Mouse (Mus musculus) brain, embryonic 14.5 days (tissue): ENCODE results near the gene Rnaset2b. TPM values are rescaled to one million over a fixed set of nuclear protein-coding genes. Genes with fewer than 3 reads are reported as not detected.
"Not testable (repeated sequence)": the region's sequence is repeated elsewhere in the genome, so short reads cannot be mapped to it uniquely, and the experiment has no call there.

Experiments used
- DNase-seq: peaks from one replicate; pipeline ENCODE4 v3.0.0-alpha.2; 2011; ENCODE audit warnings: low read depth
- POLR2A ChIP-seq: fragments of 200-500 bp; IDR thresholded peaks from 2 replicates; pipeline ENCODE4 v1.6.1; 2012; ENCODE audit warnings: mild to moderate bottlenecking, inconsistent platforms, borderline replicate concordance; ENCODE audit not compliant: poor library complexity, insufficient read depth, insufficient read length, severe bottlenecking; ENCODE audit errors: extremely low read depth
- polyA plus RNA-seq: library from polyadenylated mRNA; depleted of rRNA; stranded (reverse); fragments of >200 nt; gene quantifications from 2 replicates; pipeline ENCODE4 v1.2.3, GENCODE M21; 2012

Gene Rnaset2b
- polyA plus RNA-seq, 1 experiment: 59.0 TPM

DNA sequence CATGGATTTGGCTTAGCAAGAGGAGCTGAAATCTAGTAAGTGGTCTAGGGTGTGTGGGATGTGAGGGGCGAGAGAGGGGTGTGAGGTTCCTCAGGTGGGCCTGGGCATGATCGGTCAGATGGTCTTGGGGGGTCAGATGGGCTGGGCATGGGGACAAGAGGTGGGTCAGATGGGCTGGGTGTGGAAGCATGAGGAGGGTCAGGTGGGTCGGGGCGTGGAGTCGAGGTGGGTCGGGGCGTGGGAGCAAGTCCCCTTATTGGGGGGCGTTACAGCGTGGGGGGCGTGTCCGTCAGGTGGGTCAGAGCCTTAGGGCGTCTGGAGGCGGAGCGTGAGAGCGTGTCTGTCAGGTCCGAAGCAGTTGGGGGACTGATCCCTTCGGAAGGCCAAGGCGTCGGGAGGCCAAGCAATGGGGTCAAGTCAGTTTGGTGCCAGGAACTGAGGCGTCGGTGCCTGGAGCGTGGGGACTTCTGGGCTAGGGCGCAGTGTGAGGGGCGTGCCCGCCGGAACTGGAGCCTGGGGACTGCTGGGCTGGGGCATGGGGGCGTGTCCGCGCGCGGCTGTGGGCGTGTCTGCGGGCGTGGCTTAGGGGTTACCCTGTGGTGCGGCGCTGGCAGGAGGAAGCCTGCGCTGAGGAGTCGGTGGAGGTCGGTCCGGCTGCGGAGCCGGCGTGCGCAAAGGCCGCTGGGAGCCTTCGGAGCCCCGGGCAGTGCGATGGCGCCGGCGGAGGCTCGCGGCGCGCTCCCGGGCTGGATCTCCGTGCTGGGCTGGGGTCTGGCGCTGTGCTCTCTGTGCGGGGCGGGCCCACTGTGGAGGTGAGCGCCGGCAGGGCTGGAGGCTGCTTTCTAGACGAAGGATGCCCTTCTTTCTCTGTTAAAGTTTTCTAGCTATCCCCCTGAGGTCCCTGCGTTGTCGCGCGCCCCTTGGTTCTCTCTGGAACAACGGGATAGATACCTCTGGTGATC lies 8.1 kb downstream of the Rnaset2b start, which contains the start of gene Gm49721:
Gm49721 (plus strand) TSS at position 618 of the 962 bp plus-strand sequence.
- TF ChIP-seq POLR2A: 0 out of 2 replicates have a peak, but pooled peaks have one; percentile 19
- peak; percentile 43 for DNase-seq

DNA sequence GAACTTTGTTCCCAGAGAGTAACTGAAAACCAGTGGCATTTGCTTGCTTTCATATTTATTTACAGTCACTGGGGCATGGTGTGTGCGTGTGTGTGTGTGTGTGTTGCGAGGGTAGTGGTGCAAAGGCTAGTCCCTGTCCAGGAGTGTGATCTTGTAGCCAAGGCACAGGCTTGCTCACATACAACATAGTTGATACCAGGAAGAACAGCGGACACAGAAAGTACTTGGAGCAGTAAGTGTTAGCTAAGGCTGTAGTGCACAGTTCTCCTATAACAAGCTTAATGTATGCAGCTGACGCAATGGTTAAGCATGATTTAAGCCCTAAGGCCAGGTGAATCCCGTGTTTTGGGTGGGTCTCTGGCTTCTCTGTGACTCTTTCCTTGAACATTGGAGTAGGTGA lies 8.9 kb downstream of the Rnaset2b start:
- DNase-seq: not testable (repeated sequence)

DNA sequence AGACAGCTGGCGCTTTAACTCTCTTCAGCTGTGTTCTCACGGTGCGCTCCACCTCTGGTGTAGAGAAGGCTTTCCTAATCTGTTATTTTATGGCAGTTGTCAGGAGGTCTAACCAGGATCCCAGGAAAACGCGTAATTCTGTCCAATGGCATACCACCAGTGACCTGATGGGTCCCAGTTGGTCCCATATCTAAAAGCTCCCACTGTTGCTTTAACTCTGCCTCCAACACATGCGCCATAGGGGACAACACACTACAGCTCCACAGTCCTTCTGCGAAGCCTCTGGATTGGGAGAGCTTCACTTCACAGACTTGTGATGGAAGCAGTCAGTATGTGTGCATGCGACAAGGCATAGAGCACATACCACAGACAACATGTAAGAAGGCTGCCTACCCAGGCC lies 9.7 kb downstream of the Rnaset2b start:
- DNase-seq: not testable (repeated sequence)

DNA sequence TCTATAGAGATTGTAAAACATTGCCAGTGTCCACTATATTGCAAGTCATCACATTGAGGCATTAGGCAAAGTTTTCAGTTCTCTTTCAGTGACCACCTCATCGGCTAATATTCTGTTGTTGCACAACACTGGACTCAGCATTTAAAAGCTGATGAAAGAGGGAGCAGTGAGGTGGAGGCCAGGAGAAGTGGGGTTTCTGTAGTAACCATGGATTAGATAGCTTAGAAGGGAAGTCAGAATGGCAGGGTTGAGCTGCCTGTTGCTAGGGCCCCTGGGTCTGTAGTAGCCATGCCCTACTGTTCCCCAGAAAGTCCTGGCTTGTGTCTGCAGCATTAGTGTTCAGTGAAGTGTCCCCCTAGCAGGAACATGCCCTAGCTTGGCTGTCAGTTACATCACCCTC lies 15.7 kb downstream of the Rnaset2b start:
- not testable (repeated sequence) for DNase-seq

DNA sequence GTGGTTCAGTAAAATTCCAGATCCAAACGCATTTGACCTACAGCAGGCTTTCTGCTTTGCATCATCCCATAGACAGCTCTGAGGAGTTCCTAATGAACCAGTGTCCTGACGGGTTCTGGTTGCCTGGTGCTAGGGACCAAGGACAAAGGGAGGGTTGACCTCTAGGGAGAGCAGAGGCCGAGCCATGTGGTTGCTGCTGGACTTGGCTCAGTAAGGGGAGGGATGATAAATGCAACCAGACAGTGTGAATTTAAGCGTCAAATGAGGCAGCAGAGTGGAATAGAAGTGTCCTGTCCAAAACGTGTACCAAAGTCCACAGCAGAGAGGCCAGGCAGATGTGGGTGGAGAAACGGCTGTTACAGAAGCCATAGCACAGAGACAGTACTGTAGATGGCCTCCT lies 25.1 kb downstream of the Rnaset2b start:
- DNase-seq: not testable (repeated sequence)

DNA sequence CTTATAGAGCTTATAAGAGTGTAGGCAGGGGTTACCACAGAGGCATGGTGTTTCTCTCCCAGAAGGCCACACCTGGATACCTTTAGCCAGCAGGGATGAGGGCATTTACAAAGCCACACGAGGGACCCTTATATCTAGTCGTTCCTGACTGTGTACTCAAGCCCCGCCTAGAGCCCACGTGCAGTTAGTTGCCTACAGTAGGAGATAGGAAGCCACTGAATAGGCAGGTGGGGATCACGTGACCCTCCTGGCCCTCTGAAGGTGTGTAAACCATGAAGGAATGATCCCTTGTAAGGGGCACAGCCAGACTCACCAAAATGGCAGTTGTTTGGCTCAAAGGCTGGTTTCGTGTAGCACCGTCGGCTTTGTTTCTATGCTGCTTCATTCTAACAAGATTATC lies 26.4 kb downstream of the Rnaset2b start:
- DNase-seq: not testable (repeated sequence)

DNA sequence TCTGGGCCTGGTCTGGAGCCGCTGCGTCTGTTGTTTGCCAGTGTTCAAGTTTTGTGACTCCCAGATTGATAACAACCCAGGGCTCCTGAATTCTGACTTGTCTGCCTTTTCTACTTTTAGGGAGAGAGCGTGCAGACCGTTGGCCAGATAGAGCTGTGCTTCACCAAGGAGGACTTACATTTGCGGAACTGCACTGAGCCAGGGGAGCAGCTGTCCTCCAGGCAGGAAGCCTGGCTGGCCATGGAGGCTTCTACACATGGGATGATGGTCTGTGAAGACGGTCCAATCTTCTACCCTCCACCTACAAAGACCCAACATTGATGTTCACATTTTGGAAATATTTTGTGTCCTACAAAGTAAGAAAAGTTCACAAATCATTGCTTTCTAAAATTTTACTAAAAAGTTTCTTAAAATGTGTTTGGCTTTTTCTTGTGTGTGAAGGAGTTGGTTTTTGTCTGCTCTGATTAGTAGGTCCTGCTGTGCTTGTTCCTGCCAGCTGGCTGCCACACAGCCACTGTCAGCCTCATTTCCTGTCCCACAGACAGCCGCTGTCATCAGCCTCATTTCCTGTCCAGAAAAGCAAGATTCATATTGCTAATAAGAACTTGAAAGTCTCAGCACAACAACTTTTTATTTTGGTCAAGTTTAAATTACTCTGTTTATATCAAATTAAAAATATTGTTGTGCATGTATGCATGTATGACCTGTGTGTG lies 27.5 kb downstream of the Rnaset2b start:
- DNase-seq: not testable (repeated sequence)

DNA sequence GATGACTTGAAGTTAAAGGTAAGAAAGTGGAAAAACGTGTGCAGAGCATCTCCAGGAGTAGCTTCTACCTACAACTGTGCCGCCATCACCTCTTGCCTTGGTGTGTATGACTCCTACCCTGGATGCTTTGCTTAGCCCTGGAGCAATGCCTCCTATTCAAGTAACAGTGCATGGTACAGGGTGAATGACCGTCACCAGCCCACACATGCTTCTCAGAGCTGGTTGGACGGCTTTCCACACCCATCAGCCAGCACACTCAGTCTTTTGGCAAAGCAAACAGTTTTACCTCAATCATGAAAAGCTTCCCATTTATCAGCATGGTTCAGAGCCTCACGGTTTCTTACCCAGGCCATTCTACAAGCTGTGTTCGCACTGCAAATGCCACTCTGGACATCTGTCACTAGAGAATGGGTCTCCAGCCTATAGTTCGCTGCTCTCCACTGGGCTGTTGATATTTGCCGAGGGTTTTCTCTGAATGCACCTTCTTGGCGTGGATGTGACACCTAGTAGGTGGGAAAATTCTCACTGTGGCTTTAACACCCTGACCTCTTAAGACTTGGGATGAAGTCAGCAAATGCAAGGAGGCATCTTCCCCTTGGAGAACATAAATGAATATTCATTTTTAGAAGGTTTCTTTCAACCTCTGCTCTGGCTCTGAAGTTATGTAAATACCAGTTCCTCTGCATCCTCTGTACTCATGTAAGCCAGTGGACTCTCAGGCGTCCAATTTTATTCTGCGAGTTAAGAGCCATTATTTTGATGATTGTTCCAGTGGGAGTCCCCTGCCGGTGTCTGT lies 31.6 kb downstream of the Rnaset2b start:
- not testable (repeated sequence) for DNase-seq

DNA sequence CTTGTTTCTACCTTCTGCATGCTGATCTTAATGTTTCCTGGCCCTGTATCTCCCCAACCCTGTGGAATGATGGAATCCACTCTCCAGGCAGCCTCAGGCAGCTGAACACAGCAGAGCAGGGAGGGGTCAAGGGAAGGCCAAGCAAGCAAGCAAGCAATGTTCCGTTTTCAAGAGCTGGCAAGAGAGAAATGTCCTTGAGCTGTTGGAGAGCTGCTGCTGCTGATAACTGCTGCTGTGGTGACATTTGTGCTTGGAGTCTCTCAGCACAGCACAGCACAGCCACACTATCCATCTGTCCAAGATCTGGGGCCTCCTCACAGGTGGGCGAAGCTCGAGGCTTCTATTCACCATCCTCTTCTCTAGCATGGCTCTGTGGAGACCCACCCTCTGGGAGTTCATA lies 33.0 kb downstream of the Rnaset2b start:
- DNase-seq: not testable (repeated sequence)

DNA sequence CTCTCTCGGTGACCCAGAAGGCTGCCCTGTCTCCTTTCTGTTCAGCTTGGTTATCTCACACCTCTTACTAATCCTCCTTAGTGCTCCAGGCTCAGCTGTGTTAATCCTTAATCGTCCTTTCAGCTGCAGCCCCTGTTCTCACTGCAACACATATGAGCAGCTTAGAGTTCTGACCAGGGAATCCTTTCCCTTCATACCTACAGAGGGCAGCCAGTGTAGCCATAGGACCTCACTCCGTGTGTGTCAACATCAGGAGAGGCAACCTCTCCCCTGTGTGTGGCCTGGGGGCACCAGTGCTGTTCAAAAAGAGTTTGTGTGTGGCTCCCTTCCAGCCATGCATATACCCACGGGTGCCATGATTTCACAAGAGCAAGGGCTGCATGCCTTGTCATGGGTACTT lies 35.2 kb downstream of the Rnaset2b start:
- not testable (repeated sequence) for DNase-seq

DNA sequence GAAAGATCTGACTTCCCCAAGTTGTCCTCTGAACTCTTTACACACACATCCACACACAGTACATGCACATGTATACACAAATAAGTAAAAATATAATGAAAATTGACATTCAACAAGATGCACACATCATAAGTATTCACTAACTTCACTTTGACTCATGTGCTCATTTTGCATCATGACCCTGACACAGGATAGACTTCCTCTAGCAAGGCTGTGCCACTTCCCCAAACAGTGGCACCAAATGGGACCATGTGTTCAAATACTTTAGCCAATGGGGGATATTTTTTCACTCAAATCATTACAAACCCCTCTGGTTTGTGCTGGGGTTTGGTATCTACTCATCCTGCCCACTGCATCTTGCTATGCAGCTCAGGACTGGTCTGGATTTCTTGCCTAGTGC lies 38.5 kb downstream of the Rnaset2b start:
- DNase-seq: not testable (repeated sequence)

DNA sequence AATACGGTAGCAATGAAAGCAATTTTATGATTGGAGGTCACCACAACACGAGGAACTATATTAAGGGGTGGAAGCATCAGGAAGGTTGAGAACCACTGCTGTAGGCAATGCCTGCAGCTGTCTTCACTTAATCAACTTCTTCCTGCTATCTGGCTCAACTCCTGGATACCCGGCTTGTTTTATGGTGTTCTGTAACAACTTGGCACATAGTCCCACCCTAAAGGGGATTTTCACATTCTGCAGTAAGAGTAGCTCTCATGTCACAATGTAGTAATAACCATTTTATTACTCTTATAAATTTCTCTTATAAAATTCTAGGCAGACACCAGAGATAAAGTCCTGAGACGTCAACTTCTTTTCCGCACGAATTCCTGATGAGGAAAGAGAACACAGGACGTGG lies 39.0 kb downstream of the Rnaset2b start:
- not testable (repeated sequence) for DNase-seq

DNA sequence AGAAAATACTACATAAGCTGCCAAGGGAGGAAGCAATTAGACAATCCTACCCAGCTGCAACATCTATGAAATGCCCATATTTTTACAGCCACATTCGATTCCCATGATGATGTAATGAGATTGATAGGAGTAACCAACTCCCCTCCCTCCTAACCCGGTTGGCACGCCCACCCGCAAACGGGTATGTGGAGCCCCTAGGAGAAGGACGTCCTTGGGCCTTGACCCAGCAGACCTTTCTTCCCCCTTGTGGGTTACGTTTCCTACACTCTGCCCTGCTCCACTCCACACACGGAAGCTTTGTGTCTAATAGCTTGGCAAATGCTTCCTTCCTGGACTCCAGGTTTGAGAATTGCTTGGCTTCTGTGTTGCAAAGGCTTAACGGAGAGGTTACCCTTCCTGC lies 39.5 kb downstream of the Rnaset2b start:
- not testable (repeated sequence) for DNase-seq

DNA sequence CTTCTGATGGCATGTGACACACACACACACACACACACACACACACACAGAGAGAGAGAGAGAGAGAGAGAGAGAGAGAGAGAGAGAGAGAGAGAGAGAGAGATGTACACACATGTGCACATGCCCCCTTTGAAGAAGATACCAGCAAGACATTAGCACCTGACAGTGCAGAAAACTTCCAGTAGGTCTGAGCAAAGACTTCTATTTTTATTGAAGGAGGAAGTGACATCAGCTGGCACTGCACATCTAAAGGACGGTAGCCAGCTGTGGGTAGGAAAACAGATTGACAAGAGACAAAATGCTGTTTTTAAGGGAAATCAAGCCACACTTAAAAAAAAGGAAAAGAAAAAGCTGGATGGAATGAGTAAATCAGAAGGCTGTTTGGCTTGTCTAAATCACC lies 43.8 kb downstream of the Rnaset2b start:
- DNase-seq: not testable (repeated sequence)

DNA sequence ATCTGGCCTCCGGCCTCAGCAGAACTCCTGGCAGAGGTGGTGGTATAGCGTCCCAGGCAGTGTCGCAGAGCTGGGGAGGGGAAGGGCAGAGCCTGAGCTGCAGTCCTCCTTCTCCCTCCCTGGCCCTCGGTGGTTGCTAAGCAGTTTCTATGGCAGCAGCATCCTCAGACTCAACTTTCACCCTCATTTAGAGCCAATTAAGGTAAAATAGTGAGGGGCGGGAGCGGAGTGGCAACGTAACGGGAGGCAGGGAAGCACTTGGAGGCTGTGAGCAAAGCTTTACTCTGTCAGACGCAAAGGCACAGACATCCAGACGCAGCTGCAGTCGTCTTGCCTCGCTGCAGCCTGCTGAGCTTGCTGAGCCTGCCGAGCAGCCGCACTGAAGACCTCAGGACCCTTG lies 54.8 kb downstream of the Rnaset2b start, which contains the start of gene Gm1604a:
Gm1604a (plus strand) TSS at position 312 of the 400 bp plus-strand sequence.
- DNase-seq: not testable (repeated sequence)

DNA sequence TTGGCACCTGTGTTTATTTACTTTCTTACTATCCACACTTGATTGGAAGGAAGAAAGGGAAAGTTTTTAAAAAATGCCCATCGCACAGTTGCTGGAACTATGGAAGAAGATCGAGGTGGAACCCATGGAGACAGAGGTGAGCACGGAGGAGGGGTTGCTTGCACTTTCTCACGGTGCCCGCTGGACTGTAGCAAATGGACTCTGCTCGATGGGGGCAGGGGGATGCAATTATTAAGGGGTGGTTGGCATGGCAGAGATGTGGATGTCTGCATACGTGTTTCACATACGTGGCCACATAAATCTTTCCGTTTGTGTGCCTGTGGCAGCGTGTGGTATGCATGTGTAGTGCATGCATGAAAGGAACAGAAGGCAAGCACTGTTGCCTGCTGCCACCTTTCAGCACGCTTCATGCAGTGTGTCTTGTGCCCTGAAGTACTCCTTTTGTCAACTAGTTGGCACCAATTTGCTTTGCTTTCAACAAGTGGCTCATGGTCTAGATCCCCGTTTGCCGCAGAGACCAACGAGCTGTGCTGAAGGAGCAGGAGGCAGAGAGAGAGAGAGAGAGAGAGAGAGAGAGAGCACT lies 55.4 kb downstream of the Rnaset2b start:
- DNase-seq: not testable (repeated sequence)

DNA sequence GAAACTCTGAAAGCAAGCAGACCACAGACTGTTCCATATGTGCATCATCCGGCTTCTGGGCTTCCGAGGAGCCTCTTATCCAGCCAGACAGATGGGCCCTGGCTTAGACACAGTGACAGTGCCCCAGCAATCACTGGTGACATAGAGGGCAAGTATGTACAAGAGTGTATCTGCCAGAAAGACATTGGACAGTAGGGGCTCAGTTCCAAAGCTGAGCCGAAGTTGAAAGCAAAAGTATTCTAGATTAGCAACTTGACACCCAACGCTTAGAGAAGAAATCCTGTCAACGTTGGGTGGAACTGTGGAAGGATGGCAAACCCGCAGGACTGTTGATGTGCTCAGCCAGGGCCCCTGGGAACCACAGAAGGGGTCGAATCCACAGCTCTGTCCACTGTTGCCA lies 59.8 kb downstream of the Rnaset2b start:
- not testable (repeated sequence) for DNase-seq

DNA sequence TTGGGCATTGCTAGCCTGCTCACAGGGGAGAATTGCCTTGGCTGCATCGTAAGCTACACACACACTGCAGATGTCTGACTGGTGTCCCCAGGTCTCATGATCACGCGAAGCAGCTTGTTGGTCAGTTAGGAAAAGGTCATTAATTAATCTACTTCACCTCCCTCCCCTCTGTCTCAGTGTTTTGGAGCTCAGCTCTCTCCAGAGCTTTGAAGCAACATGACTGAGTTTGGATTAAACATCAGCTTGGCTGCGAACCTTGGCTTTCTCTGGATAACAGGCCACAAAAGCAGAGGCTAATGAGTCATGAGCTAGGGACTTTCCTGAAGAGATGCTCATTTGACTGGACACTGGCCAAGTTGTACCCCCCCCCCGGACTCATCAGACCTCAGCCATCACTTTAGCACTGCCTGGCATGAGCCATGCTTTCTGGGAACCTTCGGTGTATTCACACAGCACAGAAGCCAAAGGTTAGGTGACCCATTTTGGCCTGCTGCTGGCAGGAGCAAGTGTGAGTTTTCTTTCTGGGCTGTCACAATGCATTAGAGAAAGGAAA lies 60.3 kb downstream of the Rnaset2b start:
- not testable (repeated sequence) for DNase-seq
